Mouse (Mus musculus) heart, adult 2 months (tissue): ENCODE measurements at regions not wholly inside any gene's neighbourhood (a gene's known extent, or its start where the extent isn't known, plus 50 kb on each side); places are given as distances from the start of the nearest gene placed in this dataset.

ENCODE experiments used
- DNase-seq, 2 experiments: peaks; one replicate each; pipeline ENCODE4 v3.0.0; 2021
- H3K27ac ChIP-seq: fragments of 200-600 bp; 2 replicates; pipeline ENCODE4 v1.8.1; 2022
- H3K27me3 ChIP-seq: fragments of 200-500 bp; 2 replicates; pipeline ENCODE4 v1.6.1; 2012; ENCODE audit warnings: mild to moderate bottlenecking, low read length, inconsistent platforms, mixed read lengths; ENCODE audit not compliant: control insufficient read depth, insufficient read depth
- H3K36me3 ChIP-seq: fragments of 200-500 bp; 2 replicates; pipeline ENCODE4 v1.6.1; 2012; ENCODE audit warnings: low read length, inconsistent platforms; ENCODE audit not compliant: control insufficient read depth, insufficient read depth
- H3K4me1 ChIP-seq: fragments of 200-500 bp; 2 replicates; pipeline ENCODE4 v1.6.1; 2011; ENCODE audit warnings: low read length; ENCODE audit not compliant: control insufficient read depth, insufficient read depth
- H3K4me3 ChIP-seq: fragments of 200-600 bp; 2 replicates; pipeline ENCODE4 v1.8.1; 2022
- H3K79me2 ChIP-seq: fragments of 200-500 bp; replicated peaks from 2 replicates; pipeline ENCODE4 v1.6.1; 2012; ENCODE audit warnings: mild to moderate bottlenecking, inconsistent platforms, low read length, moderate library complexity, mixed read lengths; ENCODE audit not compliant: control insufficient read depth, insufficient read depth
- H3K9ac ChIP-seq: fragments of 200-500 bp; 2 replicates; pipeline ENCODE4 v1.6.1; 2012; ENCODE audit warnings: low read depth, mild to moderate bottlenecking, control low read depth, inconsistent platforms, low read length, mixed read lengths
- CTCF ChIP-seq: fragments of 200-600 bp; IDR thresholded peaks from 2 replicates; pipeline ENCODE4 v1.8.1; 2022; ENCODE audit warnings: antibody characterized with exemption, mild to moderate bottlenecking, moderate library complexity
- EP300 ChIP-seq: fragments of 200-500 bp; IDR thresholded peaks from 2 replicates; pipeline ENCODE4 v1.6.1; 2011; ENCODE audit warnings: low read depth, low read length, control low read depth; ENCODE audit not compliant: insufficient read depth
- POLR2A ChIP-seq: fragments of 200-500 bp; IDR thresholded peaks from 2 replicates; pipeline ENCODE4 v1.6.1; 2011; ENCODE audit warnings: mild to moderate bottlenecking, low read depth, low read length, control low read depth; ENCODE audit not compliant: insufficient read depth
- WGBS: fragments of 180-500 bp; shearing (Covaris S2); methylation state at CpG from one replicate; pipeline ENCODE4 v1.1.7; 2018; 5-methylcytosine and 5-hydroxymethylcytosine counted together
- intact Hi-C: fragments of 180-260 bp; cut with DNase I; formaldehyde crosslinking; loops from one replicate; pipeline ENCODE4 v1.15.1; 2025

DNA sequence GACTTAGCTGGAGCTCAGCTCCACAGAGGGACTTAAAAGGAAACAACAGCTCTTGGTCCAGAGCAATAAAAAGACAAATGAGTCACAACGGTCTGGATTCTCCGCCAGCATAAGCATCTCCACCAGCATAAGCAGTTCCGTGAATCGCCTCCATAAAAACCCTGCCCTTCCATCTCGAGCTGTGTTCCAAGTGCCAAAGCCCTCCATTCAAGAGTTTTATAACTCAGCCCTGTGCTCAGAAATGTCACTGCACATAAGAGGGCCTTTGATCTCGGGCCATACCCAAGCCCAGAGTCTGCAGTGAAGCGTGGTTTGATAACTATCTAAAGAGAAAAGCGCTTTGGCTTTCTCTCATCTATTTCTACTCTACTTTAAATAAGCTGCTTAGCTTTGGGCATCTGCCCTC is 70.8 kb upstream of the Akap13 start:
- no peak overlapping the region for H3K9ac ChIP-seq
- H3K27me3 ChIP-seq = no peaks in the 10 kb centered on the region
- no peaks in the 10 kb centered on the region; the same call in 1 of the 2 replicates for H3K79me2 ChIP-seq
- H3K4me3 ChIP-seq = no peak overlapping the region
- TF ChIP-seq POLR2A = no peak
- no peak for TF ChIP-seq EP300
- TF ChIP-seq CTCF = no peak
- no peak for DNase-seq
- intact Hi-C loops = no loop called here
- H3K36me3 ChIP-seq = no peaks in the 10 kb centered on the region
- no peaks in the 10 kb centered on the region for H3K4me1 ChIP-seq
- H3K27ac ChIP-seq = peak overlapping the region; percentile 26; the same call in 1 of the 2 replicates
- 49% methylated on average over 8 of the region's 8 CpGs for WGBS

GRCm38 (mm10) chr7:75387033-75387432 is 68.3 kb upstream of the Akap13 start:
- TF ChIP-seq EP300 = no peak
- no peak for TF ChIP-seq CTCF
- no peak for TF ChIP-seq POLR2A
- intact Hi-C loops = no loop called here
- 29% methylated on average over 1 of the region's 1 CpGs for WGBS
- no peak overlapping the region for H3K9ac ChIP-seq
- no peaks in the 10 kb centered on the region for H3K36me3 ChIP-seq
- H3K4me3 ChIP-seq = no peak overlapping the region
- no peaks in the 10 kb centered on the region; the same call in 1 of the 2 replicates for H3K79me2 ChIP-seq
- no peaks in the 10 kb centered on the region for H3K4me1 ChIP-seq
- peak overlapping the region; percentile 48 for H3K27ac ChIP-seq
- no peaks in the 10 kb centered on the region for H3K27me3 ChIP-seq
- DNase-seq = no peak

GRCm38 (mm10) chr7:75387821-75388431 is 67.4 kb upstream of the Akap13 start:
- H3K27me3 ChIP-seq = no peaks in the 10 kb centered on the region
- DNase-seq = no peak
- H3K36me3 ChIP-seq = no peaks in the 10 kb centered on the region
- H3K4me3 ChIP-seq = no peak overlapping the region
- 65% methylated on average over 6 of the region's 6 CpGs for WGBS
- no peak overlapping the region for H3K9ac ChIP-seq
- H3K79me2 ChIP-seq = no peaks in the 10 kb centered on the region; the same call in 1 of the 2 replicates
- TF ChIP-seq EP300 (no peak), CTCF (no peak), POLR2A (no peak)
- no peaks in the 10 kb centered on the region for H3K4me1 ChIP-seq
- no peak overlapping the region; the same call in 1 of the 2 replicates for H3K27ac ChIP-seq
- intact Hi-C loops = no loop called here

DNA sequence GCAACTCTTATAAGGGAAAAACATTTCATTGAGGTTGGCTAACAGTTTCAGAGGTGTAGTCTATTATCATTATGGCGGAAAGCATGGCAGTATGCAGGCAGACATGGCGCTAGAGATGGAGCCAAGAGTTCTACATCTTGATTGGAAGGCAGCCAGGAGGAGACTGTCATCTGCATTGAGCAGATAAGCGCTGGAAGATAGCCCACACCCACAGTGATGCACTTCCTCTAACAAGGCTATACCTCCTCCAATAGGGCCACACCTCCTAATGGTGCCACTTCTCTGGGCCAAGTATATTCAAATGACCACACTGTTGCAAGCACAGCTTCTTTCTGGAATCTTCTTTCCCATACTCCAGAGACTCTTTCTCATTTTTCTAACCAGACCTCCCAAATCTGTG is 65.2 kb upstream of the Akap13 start:
- WGBS = 64% methylated on average over 3 of the region's 3 CpGs
- Histone ChIP-seq H3K4me1 (no peaks in the 10 kb centered on the region), H3K9ac (no peak overlapping the region), H3K27me3 (no peaks in the 10 kb centered on the region), H3K27ac (no peak overlapping the region), H3K79me2 (no peaks in the 10 kb centered on the region; the same call in 1 of the 2 replicates), H3K36me3 (peaks cover 2% of the 10 kb centered on the region; the same call in 1 of the 2 replicates), H3K4me3 (no peak overlapping the region)
- no peak for DNase-seq
- intact Hi-C loops = no loop called here
- TF ChIP-seq EP300 = no peak
- no peak for TF ChIP-seq CTCF
- TF ChIP-seq POLR2A = no peak

DNA sequence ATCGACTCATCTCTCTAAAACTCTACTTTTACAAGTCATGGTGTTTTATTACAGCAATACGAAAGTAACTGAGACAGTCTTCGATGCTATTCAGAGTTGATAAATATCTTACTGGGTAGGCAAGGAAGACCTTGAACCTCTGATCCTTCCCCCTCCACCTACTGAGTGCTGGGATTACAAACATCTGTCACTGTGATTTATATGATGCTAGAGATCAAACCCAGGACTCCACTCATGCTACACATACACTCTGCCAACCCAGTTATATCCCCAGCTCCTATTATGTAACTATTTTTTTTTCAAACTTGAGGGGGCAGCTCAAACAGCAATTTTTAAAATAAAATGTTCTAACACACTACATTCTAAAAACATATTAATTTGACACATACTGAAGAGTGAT is 62.6 kb upstream of the Akap13 start:
- TF ChIP-seq CTCF (no peak), EP300 (no peak), POLR2A (no peak)
- intact Hi-C loops = no loop called here
- H3K36me3 ChIP-seq = peaks cover 2% of the 10 kb centered on the region; the same call in 1 of the 2 replicates
- no peak overlapping the region for H3K9ac ChIP-seq
- H3K4me1 ChIP-seq = no peaks in the 10 kb centered on the region
- no peaks in the 10 kb centered on the region; the same call in 1 of the 2 replicates for H3K79me2 ChIP-seq
- DNase-seq = no peak
- no peak overlapping the region for H3K4me3 ChIP-seq
- H3K27ac ChIP-seq = no peak overlapping the region
- H3K27me3 ChIP-seq = no peaks in the 10 kb centered on the region
- 87% methylated on average over 3 of the region's 3 CpGs for WGBS

- H3K4me1 ChIP-seq = no peaks in the 10 kb centered on the region
- H3K4me3 ChIP-seq = no peak overlapping the region
- no peak for DNase-seq
- TF ChIP-seq POLR2A = no peak
- TF ChIP-seq CTCF = no peak
- no peak for TF ChIP-seq EP300
- H3K9ac ChIP-seq = no peak overlapping the region
- no peaks in the 10 kb centered on the region for H3K27me3 ChIP-seq
- no peaks in the 10 kb centered on the region; the same call in 1 of the 2 replicates for H3K79me2 ChIP-seq
- H3K27ac ChIP-seq = no peak overlapping the region
- peaks cover 2% of the 10 kb centered on the region; the same call in 1 of the 2 replicates for H3K36me3 ChIP-seq
- intact Hi-C loops = no loop called here
- 90% methylated on average over 2 of the region's 2 CpGs for WGBS
Observed at GRCm38 (mm10) chr7:75393466-75393865, 61.9 kb upstream of the Akap13 start.
